Mouse (Mus musculus) adrenal gland, adult 18-20 months (tissue): ENCODE results near the gene Kbtbd13. TPM values are rescaled to one million over a fixed set of nuclear protein-coding genes. Genes with fewer than 3 reads are reported as not detected.
A peak's percentile ranks its signal among the peaks of the same experiment; 100 is the strongest.
"Not testable (repeated sequence)": the region's sequence is repeated elsewhere in the genome, so short reads cannot be mapped to it uniquely, and the experiment has no call there.

Experiments
- DNase-seq, 2 experiments: peaks; one replicate each; pipeline ENCODE4 v3.0.0; 2021 to 2022; ENCODE audit warnings: low spot score in 2 of 2
- total RNA-seq, 2 experiments: library from RNA; stranded (reverse); gene quantifications; 1 replicate in 1 of 2; 2 replicates in 1 of 2; pipeline ENCODE4 v1.2.3; 2021

The Kbtbd13 gene
- total RNA-seq, 2 experiments from 2014 or later: 0.17 to 0.26 TPM

DNA sequence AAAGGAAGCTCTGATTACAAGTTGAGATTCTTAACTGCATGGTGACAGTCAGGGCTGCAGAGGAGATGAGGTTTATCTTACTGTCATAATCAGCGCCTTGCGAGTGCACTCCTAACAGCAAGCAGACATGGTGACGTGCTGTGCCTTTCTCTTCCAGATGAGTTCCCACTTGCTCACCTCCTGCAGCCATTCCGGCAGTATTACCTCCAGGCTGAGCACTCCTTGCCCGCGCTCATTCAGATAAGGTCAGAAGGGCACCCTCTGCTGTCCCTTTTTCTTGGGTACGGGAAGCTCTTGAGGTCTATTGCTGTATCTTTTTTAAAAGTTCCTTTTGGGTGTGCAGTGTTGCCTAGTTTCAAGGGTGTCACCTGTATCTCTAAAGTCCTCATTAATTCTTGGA, 34.9 kb downstream of the Kbtbd13 start:
- DNase-seq: no peak

DNA sequence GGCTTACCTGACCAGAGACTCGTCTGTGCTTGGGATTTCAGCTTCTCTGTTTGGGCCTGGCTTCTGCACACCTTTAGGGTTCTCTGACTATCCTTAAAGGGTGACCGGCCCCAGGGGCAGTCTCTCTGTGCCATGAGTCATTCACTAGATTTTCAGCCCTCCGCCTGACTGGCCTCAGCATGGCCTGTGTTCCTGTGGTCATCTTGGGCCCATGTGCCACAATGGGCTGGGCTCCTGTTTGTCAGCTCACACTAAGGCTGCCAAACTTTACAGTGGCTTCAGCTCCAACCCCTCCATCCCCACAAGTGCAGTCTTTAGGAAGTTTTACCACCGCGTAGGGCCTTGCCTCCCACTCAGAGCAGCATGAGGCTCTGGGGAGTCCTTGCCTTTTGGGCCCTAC, 38.2 kb downstream of the Kbtbd13 start:
- no peak for DNase-seq

DNA sequence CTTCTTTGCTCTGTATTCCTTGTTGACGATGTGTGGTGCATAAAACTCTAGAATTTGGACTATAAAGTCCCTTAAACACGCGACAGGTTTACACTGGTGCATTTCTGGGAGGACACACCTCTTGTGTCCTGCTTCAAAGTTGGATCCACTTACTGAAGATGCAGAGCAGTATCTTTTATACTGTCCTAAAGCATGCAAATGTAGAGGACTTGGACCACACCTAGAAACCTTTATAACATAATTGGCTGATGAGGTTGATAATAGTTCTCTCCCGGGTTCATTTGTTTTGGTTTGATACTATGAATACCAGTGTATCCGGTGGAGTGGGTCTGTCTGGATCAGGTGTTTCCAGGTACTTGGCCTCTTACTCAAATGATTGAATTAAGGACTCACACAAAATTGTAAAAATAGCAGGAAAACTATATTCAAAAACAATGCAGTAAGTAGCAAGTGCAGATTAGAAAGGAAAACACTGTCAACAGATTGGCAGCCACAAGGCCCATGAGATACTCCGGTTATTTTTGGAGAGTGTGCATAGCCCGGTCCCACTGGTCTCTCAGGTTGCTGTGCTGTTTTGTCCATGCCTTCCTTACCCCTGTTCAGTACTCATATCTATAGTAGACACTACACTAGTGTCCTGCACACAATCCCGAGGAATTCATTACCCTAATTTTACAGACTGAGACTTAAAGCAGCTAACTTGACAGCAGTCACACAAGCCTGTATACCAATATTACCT, 44.2 kb downstream of the Kbtbd13 start:
- DNase-seq: no peak

DNA sequence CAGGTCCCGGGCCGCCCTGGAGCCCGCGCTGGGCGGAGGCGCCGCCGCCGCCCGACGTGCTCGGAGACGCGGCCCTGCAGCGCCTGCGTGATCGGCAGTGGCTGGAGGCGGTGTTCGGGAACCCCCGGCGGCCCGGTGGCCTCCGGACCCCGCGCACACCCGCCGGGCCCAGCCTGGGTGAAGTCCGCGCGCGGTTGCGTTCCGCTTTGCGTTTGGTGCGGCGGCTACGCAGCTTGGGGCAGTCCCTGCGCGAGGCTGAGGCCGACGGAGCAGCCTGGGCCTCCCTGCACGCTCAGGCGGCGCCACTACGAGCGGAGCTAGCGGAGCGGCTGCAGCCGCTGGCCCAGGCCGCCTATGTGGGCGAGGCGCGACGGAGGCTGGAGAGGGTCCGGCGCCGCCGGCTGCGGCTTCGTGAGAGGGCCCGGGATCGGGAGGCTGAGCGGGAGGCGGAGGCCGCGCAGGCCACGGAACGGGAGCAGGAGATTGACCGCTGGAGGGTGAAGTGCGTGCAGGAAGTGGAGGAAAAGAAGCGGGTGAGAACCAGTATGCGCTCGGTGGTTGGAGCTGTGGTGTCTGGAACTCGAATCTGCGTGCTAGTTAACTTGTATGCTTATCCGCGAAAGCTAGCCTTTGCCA, 44.9 kb downstream of the Kbtbd13 start:
- peak; percentile 49 to 50 for DNase-seq

DNA sequence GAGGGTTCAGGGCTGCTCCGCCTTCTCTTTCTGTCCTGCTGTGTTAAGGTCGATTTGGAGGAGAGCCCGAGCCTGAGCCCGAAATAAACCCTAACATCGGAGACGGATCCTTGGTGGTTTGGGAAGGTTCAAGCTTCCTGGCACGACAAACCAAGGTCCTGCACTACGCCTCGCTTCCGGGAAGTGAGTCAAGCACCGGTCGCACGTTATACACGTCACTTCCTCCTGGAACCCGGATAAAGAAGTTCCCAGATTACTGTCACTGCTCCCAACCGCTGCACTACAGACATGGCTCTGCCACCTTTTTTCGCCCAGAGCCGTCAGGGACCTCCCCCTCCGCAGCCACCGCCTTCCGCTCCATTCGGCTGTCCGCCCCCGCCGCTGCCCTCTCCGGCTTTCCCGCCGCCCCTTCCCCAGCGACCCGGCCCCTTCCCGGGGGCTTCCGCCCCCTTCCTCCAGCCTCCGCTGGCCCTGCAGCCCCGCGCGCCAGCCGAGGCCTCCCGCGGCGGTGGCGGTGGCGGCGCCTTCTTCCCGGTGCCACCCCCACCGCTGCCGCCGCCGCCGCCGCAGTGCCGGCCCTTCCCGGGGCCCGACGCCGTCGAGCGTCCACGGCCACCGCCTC, 45.5 kb downstream of the Kbtbd13 start, which contains the start of gene Pdcd7:
Gene Pdcd7, plus strand, starts transcription at position 251 of the 622 bp plus-strand sequence.
- peak; percentile 92 to 93 for DNase-seq

DNA sequence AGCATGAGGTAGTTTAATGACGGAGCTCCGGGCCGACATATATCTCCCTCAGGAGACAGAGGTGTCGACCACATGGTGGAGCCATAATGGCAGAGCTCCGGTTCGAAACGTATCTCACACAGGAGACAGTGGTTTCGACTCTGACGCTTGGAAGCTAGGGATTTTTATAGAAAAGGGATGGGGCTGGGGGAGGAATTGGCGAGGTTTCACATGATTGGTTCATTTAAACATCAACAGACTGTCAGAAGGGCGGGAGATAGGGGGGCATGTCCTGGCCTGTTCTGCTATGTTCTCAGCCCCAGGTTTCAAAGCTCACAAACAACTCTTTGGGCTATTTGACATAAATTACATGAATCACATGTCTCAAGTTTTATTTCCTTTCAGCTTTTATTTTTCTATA, 46.0 kb downstream of the Kbtbd13 start:
- DNase-seq: not testable (repeated sequence)

DNA sequence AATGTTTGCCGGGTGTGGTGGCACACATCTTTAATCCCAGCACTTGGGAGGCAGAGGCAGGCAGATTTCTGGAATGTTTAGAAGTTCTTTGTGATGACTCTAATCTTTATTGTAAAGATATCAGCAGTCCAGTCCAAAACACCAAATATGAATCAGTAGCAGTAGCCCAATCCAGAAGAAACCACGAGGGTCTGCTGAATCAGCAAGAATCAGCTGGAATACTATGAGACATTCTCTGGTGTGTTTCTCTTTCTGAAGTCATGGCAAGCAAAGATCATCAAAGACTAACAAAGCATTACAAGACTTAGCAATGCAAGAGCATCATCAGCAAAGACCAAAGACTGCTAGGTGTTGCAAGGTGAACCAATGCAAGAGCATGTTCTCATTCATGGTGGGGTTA, 51.0 kb downstream of the Kbtbd13 start:
- DNase-seq: no peak

DNA sequence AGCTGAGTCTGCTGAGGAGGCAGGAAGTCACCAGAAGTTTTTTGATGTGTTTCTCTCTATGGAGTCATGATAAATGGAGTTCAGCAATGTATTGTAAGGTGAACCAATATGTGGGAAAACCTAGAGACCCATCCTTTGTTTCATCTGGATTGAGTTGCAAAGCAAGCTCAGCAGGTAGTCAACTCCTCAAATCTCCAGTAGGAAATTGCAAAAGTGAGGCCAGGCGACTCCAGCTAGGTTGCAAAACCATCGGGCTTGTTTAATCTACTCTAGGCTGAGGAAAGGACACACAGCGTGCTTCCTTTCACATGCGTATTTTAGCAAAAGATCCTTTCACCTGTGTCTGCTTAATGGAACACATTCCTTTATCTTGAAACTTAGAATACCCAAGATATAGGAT, 52.3 kb downstream of the Kbtbd13 start:
- no peak for DNase-seq

Other genes starting within 250 kb of the Kbtbd13 start
- 10 to 100 TPM; 12.0 to 15.3 TPM for gene Parp16, start 196.3 kb downstream of the Kbtbd13 start, total RNA-seq
- gene Cilp, start 126.5 kb downstream of the Kbtbd13 start, total RNA-seq: 1 to 10 TPM; 3.1 to 5.9 TPM
- gene Clpx, start 97.4 kb downstream of the Kbtbd13 start, total RNA-seq: 10 to 100 TPM; 66.7 to 75.1 TPM
- gene Pdcd7, start 45.5 kb downstream of the Kbtbd13 start, total RNA-seq: 10 to 100 TPM; 18.0 to 18.6 TPM
- gene Ubap1l, start 30.6 kb downstream of the Kbtbd13 start, total RNA-seq: under 1 TPM; 0.45 to 0.86 TPM
- gene Rasl12, start 6.9 kb upstream of the Kbtbd13 start, total RNA-seq: 10 to 100 TPM in 1 of 2 experiments, 1 to 10 TPM in 1; 5.7 to 31.8 TPM
- not detected for gene Slc51b, start 31.3 kb upstream of the Kbtbd13 start, total RNA-seq
- gene Mtfmt, start 44.1 kb upstream of the Kbtbd13 start, total RNA-seq: 10 to 100 TPM; 10.9 to 12.4 TPM
- gene Spg21, start 69.3 kb upstream of the Kbtbd13 start, total RNA-seq: 10 to 100 TPM; 53.2 to 64.3 TPM
- gene Ankdd1a, start 128.5 kb upstream of the Kbtbd13 start, total RNA-seq: 1 to 10 TPM in 1 of 2 experiments, under 1 TPM in 1; 0.35 to 1.6 TPM
- 10 to 100 TPM; 44.9 to 52.5 TPM for gene Plekho2, start 188.4 kb upstream of the Kbtbd13 start, total RNA-seq
- not detected for gene Pif1, start 195.5 kb upstream of the Kbtbd13 start, total RNA-seq
- gene Rbpms2, start 238.0 kb upstream of the Kbtbd13 start, total RNA-seq: 10 to 100 TPM; 63.3 to 89.9 TPM